Mouse (Mus musculus): ENCODE data around the gene Rps6kl1. TPM values are rescaled to one million over a fixed set of nuclear protein-coding genes. Genes with fewer than 3 reads are reported as not detected.

The Rps6kl1 gene
- total RNA-seq, 2 experiments from 2014 or later, result 0.51 to 0.89 TPM

Other genes with a start within 250 kb of the Rps6kl1 start
- gene Fcf1, start 180.4 kb downstream of the Rps6kl1 start, total RNA-seq (2021), result 10 to 100 TPM; 25.2 to 25.3 TPM
- gene Arel1, start 180.4 kb downstream of the Rps6kl1 start, total RNA-seq (2021), result 10 to 100 TPM; 15.7 to 17.4 TPM
- 10 to 100 TPM; 15.4 to 17.5 TPM for gene Ylpm1, start 154.9 kb downstream of the Rps6kl1 start, total RNA-seq (2021)
- 1 to 10 TPM; 2.1 to 2.2 TPM for gene Prox2, start 40.5 kb downstream of the Rps6kl1 start, total RNA-seq (2021)
- gene Dlst, start 40.4 kb downstream of the Rps6kl1 start, total RNA-seq (2021), result 100 to 1,000 TPM; 291 to 372 TPM
- 1 to 10 TPM; 2.2 to 2.3 TPM for gene Pgf, start 26.5 kb upstream of the Rps6kl1 start, total RNA-seq (2021)
- gene Eif2b2, start 68.2 kb upstream of the Rps6kl1 start, total RNA-seq (2021), result 10 to 100 TPM; 75.6 to 77.1 TPM
- 1 to 10 TPM; 6.6 to 8.6 TPM for gene Mlh3, start 119.3 kb upstream of the Rps6kl1 start, total RNA-seq (2021)
- gene Acyp1, start 137.2 kb upstream of the Rps6kl1 start, total RNA-seq (2021), result 10 to 100 TPM; 26.2 to 27.3 TPM
- gene Zc2hc1c, start 137.3 kb upstream of the Rps6kl1 start, total RNA-seq (2021), result under 1 TPM; 0.59 to 0.89 TPM
- gene Nek9, start 188.1 kb upstream of the Rps6kl1 start, total RNA-seq (2021), result 10 to 100 TPM; 47.7 to 51.9 TPM
- gene Tmed10, start 223.6 kb upstream of the Rps6kl1 start, total RNA-seq (2021), result 100 to 1,000 TPM; 130 to 135 TPM

Data from gastrocnemius, postnatal 14 days (tissue).